Mouse (Mus musculus) midbrain, embryonic 12.5 days (tissue): ENCODE measurements around the gene Pigf. TPM values are rescaled to one million over a fixed set of nuclear protein-coding genes. Genes with fewer than 3 reads are reported as not detected.

ENCODE experiments used
- polyA plus RNA-seq: library from polyadenylated mRNA; unstranded; fragments of >200 nt; fragmentation: Nextera tagmentation; extraction: Ambion mirVana; gene quantifications from 2 replicates; pipeline ENCODE4 v1.2.1, GENCODE M21; 2016

The Pigf gene
- polyA plus RNA-seq, 1 experiment from 2014 or later, result 40.2 TPM

Other genes with a start within 250 kb of the Pigf start
- gene Tmem247, start 108.1 kb downstream of the Pigf start, polyA plus RNA-seq, result not detected in 2 replicates
- gene Atp6v1e2, start 77.5 kb downstream of the Pigf start, polyA plus RNA-seq, result 0.39 and 0.60 TPM in 2 replicates
- gene Rhoq, start 62.3 kb downstream of the Pigf start, polyA plus RNA-seq, result 13.0 and 15.1 TPM in 2 replicates
- gene Cript, start 144 bp upstream of the Pigf start, polyA plus RNA-seq, result 194 and 209 TPM in 2 replicates
- 14.1 and 14.7 TPM in 2 replicates for gene Socs5, start 82.3 kb upstream of the Pigf start, polyA plus RNA-seq
- 53.6 and 57.5 TPM in 2 replicates for gene Mcfd2, start 240.5 kb upstream of the Pigf start, polyA plus RNA-seq